Comparison of ENCODE assay signal across 13 mouse cellular contexts in the genomic region with DNA sequence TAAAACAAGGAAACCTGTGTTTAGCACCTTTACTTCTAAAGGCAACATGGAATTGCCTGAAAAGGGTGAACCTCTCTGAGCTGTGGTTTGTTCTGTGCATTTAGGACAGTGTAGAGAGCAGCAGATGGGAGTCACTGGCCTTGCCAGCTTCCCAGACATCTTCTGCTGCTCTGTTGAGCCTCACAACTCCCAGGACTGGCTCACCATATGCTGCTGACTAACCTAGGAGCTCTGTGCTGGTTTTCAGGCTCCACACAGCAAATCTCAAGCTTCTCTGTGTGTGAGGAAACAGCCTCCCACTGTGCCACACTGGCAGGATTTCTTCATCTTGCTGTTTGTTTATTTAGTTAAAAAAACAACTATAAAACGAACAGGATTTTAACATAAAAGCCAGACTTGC. TPM values are rescaled to one million over a fixed set of nuclear protein-coding genes. Genes with fewer than 3 reads are reported as not detected.
A peak's percentile ranks its signal among the peaks of the same experiment; 100 is the strongest.
DNase-seq lines count a peak whose midpoint lies in the region; ATAC-seq and TF ChIP-seq lines count a peak whose summit lies in the region.
"Had no signal": no experiment of that assay in that cellular context is flagged by ENCODE, and none has a peak within 500 bp of the region (broad histone marks: within the 10 kb centered on the region; RNA-seq: fewer than 3 reads in every experiment).

No protein-coding gene starts in this region.

- TF ChIP-seq CTCF in layer of hippocampus, adult 2 months (conservative IDR thresholded peaks at IDR 0.05): no peak
- no peak for TF ChIP-seq CTCF in forebrain, postnatal 0 days (IDR thresholded peaks at IDR 0.05; ENCODE audit: low read depth)
- TF ChIP-seq CTCF in intestine, postnatal 0 days (IDR thresholded peaks at IDR 0.05; ENCODE audit: low read depth): no peak

- no peaks in the 10 kb centered on the region for H3K4me1 ChIP-seq in forebrain, embryonic 13.5 days
- H3K4me1 ChIP-seq in forebrain, embryonic 10.5 days: no peaks in the 10 kb centered on the region
- H3K4me1 ChIP-seq in forebrain, postnatal 0 days (ENCODE audit: insufficient read depth): no peaks in the 10 kb centered on the region
- H3K4me1 ChIP-seq in intestine, postnatal 0 days (replicated peaks; ENCODE audit: control insufficient read depth, insufficient read depth, low read length): no peaks in the 10 kb centered on the region
- H3K4me1 ChIP-seq: heart, embryonic 15.5 days had no signal

- no peaks in the 10 kb centered on the region for H3K36me3 ChIP-seq in forebrain, embryonic 13.5 days (ENCODE audit: poor library complexity, severe bottlenecking)
- no peaks in the 10 kb centered on the region for H3K36me3 ChIP-seq in forebrain, embryonic 10.5 days (replicated peaks)
- H3K36me3 ChIP-seq in forebrain, postnatal 0 days (ENCODE audit: insufficient read depth): no peaks in the 10 kb centered on the region
- H3K36me3 ChIP-seq in intestine, postnatal 0 days (ENCODE audit: control insufficient read depth, insufficient read depth): no peaks in the 10 kb centered on the region
- H3K36me3 ChIP-seq: heart, embryonic 15.5 days had no signal

- no peaks in the 10 kb centered on the region for H3K27me3 ChIP-seq in forebrain, embryonic 13.5 days
- no peaks in the 10 kb centered on the region for H3K27me3 ChIP-seq in forebrain, embryonic 10.5 days (ENCODE audit: poor library complexity, severe bottlenecking)
- no peaks in the 10 kb centered on the region for H3K27me3 ChIP-seq in forebrain, postnatal 0 days (ENCODE audit: insufficient read depth, low read length)
- no peaks in the 10 kb centered on the region for H3K27me3 ChIP-seq in intestine, postnatal 0 days (replicated peaks; ENCODE audit: control insufficient read depth, insufficient read depth, low read length)
- H3K27me3 ChIP-seq: heart, embryonic 15.5 days; Patski had no signal

- H3K4me2 ChIP-seq in forebrain, embryonic 13.5 days: no peak overlapping the region
- no peak overlapping the region for H3K4me2 ChIP-seq in forebrain, postnatal 0 days (ENCODE audit: low read depth)
- no peak overlapping the region for H3K4me2 ChIP-seq in intestine, postnatal 0 days (replicated peaks; ENCODE audit: low read depth)
- H3K4me2 ChIP-seq: heart, embryonic 15.5 days had no signal

- WGBS in forebrain, embryonic 13.5 days: 43% methylated on average over 1 of the region's 1 CpGs
- WGBS in forebrain, embryonic 10.5 days: 49% methylated on average over 1 of the region's 1 CpGs
- WGBS in forebrain, postnatal 0 days: 36% methylated on average over 1 of the region's 1 CpGs
- 18% methylated on average over 1 of the region's 1 CpGs for WGBS in intestine, postnatal 0 days

- H3K9me3 ChIP-seq in forebrain, embryonic 13.5 days (replicated peaks): no peaks in the 10 kb centered on the region
- H3K9me3 ChIP-seq in forebrain, embryonic 10.5 days: no peaks in the 10 kb centered on the region
- H3K9me3 ChIP-seq in forebrain, postnatal 0 days (ENCODE audit: low read length): no peaks in the 10 kb centered on the region
- H3K9me3 ChIP-seq in intestine, postnatal 0 days (ENCODE audit: control insufficient read depth): no peaks in the 10 kb centered on the region
- H3K9me3 ChIP-seq: heart, embryonic 15.5 days had no signal

- H3K4me3 ChIP-seq in forebrain, embryonic 13.5 days: no peak overlapping the region
- H3K4me3 ChIP-seq in forebrain, embryonic 10.5 days: no peak overlapping the region
- H3K4me3 ChIP-seq in layer of hippocampus, adult 2 months: no peak overlapping the region
- H3K4me3 ChIP-seq in forebrain, postnatal 0 days (ENCODE audit: low read depth, low read length): no peak overlapping the region
- no peak overlapping the region for H3K4me3 ChIP-seq in intestine, postnatal 0 days (ENCODE audit: low read depth, low read length)
- H3K4me3 ChIP-seq: heart, embryonic 15.5 days had no signal

- ATAC-seq in forebrain, embryonic 13.5 days: peak; percentile 41; the same call in 1 of the 2 replicates
- ATAC-seq in forebrain, postnatal 0 days: peak; percentile 79
- no peak for ATAC-seq in intestine, postnatal 0 days
- ATAC-seq: Patski had no signal

- no peak overlapping the region for H3K27ac ChIP-seq in forebrain, embryonic 13.5 days
- H3K27ac ChIP-seq in forebrain, embryonic 10.5 days: no peak overlapping the region
- peak overlapping the region; percentile 8; the same call in 1 of the 2 replicates for H3K27ac ChIP-seq in layer of hippocampus, adult 2 months
- no peak overlapping the region for H3K27ac ChIP-seq in forebrain, postnatal 0 days (ENCODE audit: low read depth, low read length)
- no peak overlapping the region for H3K27ac ChIP-seq in intestine, postnatal 0 days (ENCODE audit: low read depth, low read length)
- H3K27ac ChIP-seq: heart, embryonic 15.5 days had no signal

- no peak for DNase-seq in forebrain, embryonic 10.5 days (ENCODE audit: extremely low spot score, low spot score)
- peak; percentile 18 to 42 for DNase-seq in layer of hippocampus, adult 2 months (ENCODE audit: low spot score in 2 of 2)
- DNase-seq in layer of hippocampus, postnatal 14 days (ENCODE audit: low spot score in 2 of 2): no peak
- DNase-seq in cerebellum, adult 11-12 months: peak; percentile 75
- DNase-seq in forebrain, postnatal 0 days: peak; percentile 8
- no peak for DNase-seq in lung, postnatal 14 days
- DNase-seq: kidney, postnatal 14 days; lung, adult 2 months had no signal

- H3K9ac ChIP-seq in forebrain, embryonic 13.5 days: no peak overlapping the region
- H3K9ac ChIP-seq in forebrain, postnatal 0 days: no peak overlapping the region
- no peak overlapping the region for H3K9ac ChIP-seq in intestine, postnatal 0 days (ENCODE audit: low read depth, low read length)
- H3K9ac ChIP-seq: heart, embryonic 15.5 days had no signal

RNA-seq across cellular contexts. Expression of a gene that starts 53.1 kb away (rescaled TPM):
- polyA plus RNA-seq in forebrain, embryonic 13.5 days (2015; fragmentation: Nextera tagmentation; extraction: Ambion mirVana): 0.61 and 0.63 TPM in 2 replicates
- polyA plus RNA-seq in forebrain, embryonic 10.5 days (2016; fragmentation: Nextera tagmentation; extraction: Ambion mirVana): 1.5 and 1.7 TPM in 2 replicates
- total RNA-seq in layer of hippocampus, adult 2 months (2021): 10 to 100 TPM; 32.9 to 35.8 TPM
- 10 to 100 TPM; 10.9 to 12.6 TPM for total RNA-seq in layer of hippocampus, postnatal 14 days (2021)
- total RNA-seq in forebrain, postnatal 0 days (2014; rRNA removed): 2.5 and 3.9 TPM in 2 replicates
- 0.69 and 0.90 TPM in 2 replicates for polyA plus RNA-seq in forebrain, postnatal 0 days (2015; fragmentation: Nextera tagmentation; extraction: Ambion mirVana)
- polyA plus RNA-seq in intestine, postnatal 0 days (2015; fragmentation: Nextera tagmentation; extraction: Ambion mirVana): 2.1 and 2.9 TPM in 2 replicates
- total RNA-seq: megakaryocyte, adult 5-6 weeks had no signal
- polyA plus RNA-seq: Patski had no signal

Comparison
In these comparisons a context has a peak if more than half of its experiments do, and no peak if none do; other contexts are left out.
1. DNase-seq: peak in layer of hippocampus, adult 2 months (2 of 2), cerebellum, adult 11-12 months (single experiment) and forebrain, postnatal 0 days (single experiment); none in forebrain, embryonic 10.5 days (single experiment), layer of hippocampus, postnatal 14 days (0 of 2) and lung, postnatal 14 days (single experiment).